Mouse (Mus musculus): ENCODE data around the gene Rap1gds1. TPM values are rescaled to one million over a fixed set of nuclear protein-coding genes. Genes with fewer than 3 reads are reported as not detected.

Gene Rap1gds1
- polyA plus RNA-seq, 1 experiment from 2014 or later = 65.4 TPM

- WGBS = 77% methylated on average over 9 of the region's 9 CpGs
These were observed 74.7 kb downstream of the Rap1gds1 start for GRCm38 (mm10) chr3:139000071-139000867.

GRCm38 (mm10) chr3:138993473-138993872 is 81.5 kb downstream of the Rap1gds1 start:
- Histone ChIP-seq H3K4me2 (replicated peaks) (no peak overlapping the region), H3K27me3 (no peaks in the 10 kb centered on the region), H3K36me3 (peaks cover 14% of the 10 kb centered on the region; the same call in 1 of the 2 replicates), H3K9me3 (replicated peaks) (no peaks in the 10 kb centered on the region), H3K9ac (no peak overlapping the region), H3K27ac (replicated peaks) (no peak overlapping the region), H3K4me1 (no peaks in the 10 kb centered on the region), H3K4me3 (replicated peaks) (no peak overlapping the region)
- ATAC-seq (ENCODE audit: insufficient number of reproducible peaks, low FRiP score, low TSS enrichment, low read depth) = no peak
- WGBS = 68% methylated on average over 5 of the region's 5 CpGs

More at GRCm38 (mm10) chr3:139000071-139000867, 74.7 kb downstream of the Rap1gds1 start:
- no peak overlapping the region for H3K27ac ChIP-seq (replicated peaks)
- H3K9me3 ChIP-seq (replicated peaks) = no peaks in the 10 kb centered on the region
- no peaks in the 10 kb centered on the region for H3K27me3 ChIP-seq
- ATAC-seq (ENCODE audit: insufficient number of reproducible peaks, low FRiP score, low TSS enrichment, low read depth) = no peak
- no peak overlapping the region for H3K4me2 ChIP-seq (replicated peaks)
- peaks cover 14% of the 10 kb centered on the region; the same call in 1 of the 2 replicates for H3K36me3 ChIP-seq
- H3K4me3 ChIP-seq (replicated peaks) = no peak overlapping the region
- no peak overlapping the region for H3K9ac ChIP-seq
- no peaks in the 10 kb centered on the region for H3K4me1 ChIP-seq

- no peaks in the 10 kb centered on the region for H3K4me1 ChIP-seq
- no peaks in the 10 kb centered on the region for H3K27me3 ChIP-seq
- whole genome bisulfite sequencing = 93% methylated on average over 1 of the region's 1 CpGs
- no peak overlapping the region for H3K9ac ChIP-seq
- no peak for ATAC-seq (ENCODE audit: insufficient number of reproducible peaks, low FRiP score, low TSS enrichment, low read depth)
- peaks cover 3% of the 10 kb centered on the region; the same call in 1 of the 2 replicates for H3K9me3 ChIP-seq (replicated peaks)
- no peak overlapping the region for H3K4me2 ChIP-seq (replicated peaks)
- H3K27ac ChIP-seq (replicated peaks) = no peak overlapping the region
- peaks cover 1% of the 10 kb centered on the region; the same call in 1 of the 2 replicates for H3K36me3 ChIP-seq
- no peak overlapping the region for H3K4me3 ChIP-seq (replicated peaks)
These were observed 83.6 kb downstream of the Rap1gds1 start for GRCm38 (mm10) chr3:138991367-138991766.

- Histone ChIP-seq H3K9ac (no peak overlapping the region), H3K4me2 (replicated peaks) (no peak overlapping the region), H3K27ac (replicated peaks) (no peak overlapping the region), H3K4me1 (no peaks in the 10 kb centered on the region), H3K27me3 (no peaks in the 10 kb centered on the region), H3K4me3 (replicated peaks) (no peak overlapping the region), H3K9me3 (replicated peaks) (peaks cover 3% of the 10 kb centered on the region; the same call in 1 of the 2 replicates), H3K36me3 (no peaks in the 10 kb centered on the region; the same call in 1 of the 2 replicates)
- 91% methylated on average over 7 of the region's 7 CpGs for WGBS
- ATAC-seq (ENCODE audit: insufficient number of reproducible peaks, low FRiP score, low TSS enrichment, low read depth) = no peak
These were observed 85.9 kb downstream of the Rap1gds1 start for GRCm38 (mm10) chr3:138989141-138989540.

GRCm38 (mm10) chr3:138988004-138988403 is 87.0 kb downstream of the Rap1gds1 start:
- Histone ChIP-seq H3K4me2 (replicated peaks) (no peak overlapping the region), H3K27ac (replicated peaks) (no peak overlapping the region), H3K36me3 (no peaks in the 10 kb centered on the region; the same call in 1 of the 2 replicates), H3K4me3 (replicated peaks) (no peak overlapping the region), H3K4me1 (no peaks in the 10 kb centered on the region), H3K9ac (no peak overlapping the region), H3K9me3 (replicated peaks) (peaks cover 3% of the 10 kb centered on the region; the same call in 1 of the 2 replicates), H3K27me3 (no peaks in the 10 kb centered on the region)
- no peak for ATAC-seq (ENCODE audit: insufficient number of reproducible peaks, low FRiP score, low TSS enrichment, low read depth)
- WGBS = 91% methylated on average over 5 of the region's 5 CpGs

- H3K36me3 ChIP-seq = peaks cover 4% of the 10 kb centered on the region; the same call in 1 of the 2 replicates
- peaks cover 1% of the 10 kb centered on the region; the same call in 1 of the 2 replicates for H3K9me3 ChIP-seq (replicated peaks)
- H3K9ac ChIP-seq = no peak overlapping the region
- no peaks in the 10 kb centered on the region for H3K4me1 ChIP-seq
- WGBS = 94% methylated on average over 6 of the region's 6 CpGs
- no peak overlapping the region for H3K4me3 ChIP-seq (replicated peaks)
- no peak for ATAC-seq (ENCODE audit: insufficient number of reproducible peaks, low FRiP score, low TSS enrichment, low read depth)
- H3K27me3 ChIP-seq = no peaks in the 10 kb centered on the region
- no peak overlapping the region for H3K27ac ChIP-seq (replicated peaks)
- no peak overlapping the region for H3K4me2 ChIP-seq (replicated peaks)
These were observed 92.8 kb downstream of the Rap1gds1 start for GRCm38 (mm10) chr3:138982249-138982648.

GRCm38 (mm10) chr3:138977413-138977812 is 97.6 kb downstream of the Rap1gds1 start:
- Histone ChIP-seq H3K27me3 (no peaks in the 10 kb centered on the region), H3K4me1 (no peaks in the 10 kb centered on the region), H3K9ac (no peak overlapping the region), H3K4me2 (replicated peaks) (no peak overlapping the region), H3K36me3 (peaks cover 15% of the 10 kb centered on the region; the same call in 1 of the 2 replicates), H3K9me3 (replicated peaks) (no peaks in the 10 kb centered on the region), H3K27ac (replicated peaks) (no peak overlapping the region), H3K4me3 (replicated peaks) (no peak overlapping the region)
- WGBS = 91% methylated on average over 1 of the region's 1 CpGs
- no peak for ATAC-seq (ENCODE audit: insufficient number of reproducible peaks, low FRiP score, low TSS enrichment, low read depth)

GRCm38 (mm10) chr3:138967627-138968026 is 107.4 kb downstream of the Rap1gds1 start:
- peaks cover 7% of the 10 kb centered on the region for H3K36me3 ChIP-seq
- H3K4me2 ChIP-seq (replicated peaks) = no peak overlapping the region
- 89% methylated on average over 9 of the region's 9 CpGs for WGBS
- no peak overlapping the region for H3K27ac ChIP-seq (replicated peaks)
- no peak overlapping the region for H3K4me3 ChIP-seq (replicated peaks)
- no peak overlapping the region for H3K9ac ChIP-seq
- no peaks in the 10 kb centered on the region for H3K27me3 ChIP-seq
- no peak for ATAC-seq (ENCODE audit: insufficient number of reproducible peaks, low FRiP score, low TSS enrichment, low read depth)
- no peaks in the 10 kb centered on the region for H3K4me1 ChIP-seq
- H3K9me3 ChIP-seq (replicated peaks) = no peaks in the 10 kb centered on the region

GRCm38 (mm10) chr3:138958527-138958926 is 116.5 kb downstream of the Rap1gds1 start:
- Histone ChIP-seq H3K4me2 (replicated peaks) (no peak overlapping the region), H3K4me1 (no peaks in the 10 kb centered on the region), H3K4me3 (replicated peaks) (no peak overlapping the region), H3K36me3 (peaks cover 41% of the 10 kb centered on the region), H3K9ac (no peak overlapping the region), H3K27me3 (no peaks in the 10 kb centered on the region), H3K27ac (replicated peaks) (no peak overlapping the region), H3K9me3 (replicated peaks) (no peaks in the 10 kb centered on the region)
- no peak for ATAC-seq (ENCODE audit: insufficient number of reproducible peaks, low FRiP score, low TSS enrichment, low read depth)
- 86% methylated on average over 8 of the region's 8 CpGs for WGBS

- Histone ChIP-seq H3K4me2 (replicated peaks) (no peak overlapping the region), H3K9ac (no peak overlapping the region), H3K36me3 (peaks cover 42% of the 10 kb centered on the region), H3K27ac (replicated peaks) (no peak overlapping the region), H3K4me3 (replicated peaks) (no peak overlapping the region), H3K9me3 (replicated peaks) (no peaks in the 10 kb centered on the region), H3K27me3 (no peaks in the 10 kb centered on the region), H3K4me1 (no peaks in the 10 kb centered on the region)
- ATAC-seq (ENCODE audit: insufficient number of reproducible peaks, low FRiP score, low TSS enrichment, low read depth) = no peak
- WGBS = 94% methylated on average over 7 of the region's 7 CpGs
These were observed 119.8 kb downstream of the Rap1gds1 start for GRCm38 (mm10) chr3:138955220-138955619.

- 92% methylated on average over 9 of the region's 9 CpGs for WGBS
- no peaks in the 10 kb centered on the region for H3K4me1 ChIP-seq
- no peak overlapping the region for H3K9ac ChIP-seq
- H3K4me2 ChIP-seq (replicated peaks) = no peak overlapping the region
- no peak for ATAC-seq (ENCODE audit: insufficient number of reproducible peaks, low FRiP score, low TSS enrichment, low read depth)
- H3K27me3 ChIP-seq = no peaks in the 10 kb centered on the region
- H3K27ac ChIP-seq (replicated peaks) = no peak overlapping the region
- no peaks in the 10 kb centered on the region for H3K9me3 ChIP-seq (replicated peaks)
- H3K36me3 ChIP-seq = peaks cover 30% of the 10 kb centered on the region
- H3K4me3 ChIP-seq (replicated peaks) = no peak overlapping the region
These were observed 125.9 kb downstream of the Rap1gds1 start for GRCm38 (mm10) chr3:138949081-138949480.
